Mouse (Mus musculus) left cerebral cortex, postnatal 14 days (tissue): ENCODE data around the gene Atp1a1. TPM values are rescaled to one million over a fixed set of nuclear protein-coding genes. Genes with fewer than 3 reads are reported as not detected.

Experiments used
- DNase-seq, 2 experiments: peaks; one replicate each; pipeline ENCODE4 v3.0.0; 2021 to 2022; ENCODE audit warnings: low spot score in 2 of 2, mixed read lengths in 1 of 2
- intact Hi-C: fragments of 180-260 bp; cut with DNase I; formaldehyde crosslinking; loops from one replicate; pipeline ENCODE4 v1.15.1; 2025
- total RNA-seq, 2 experiments: library from RNA; stranded (reverse); gene quantifications; 2 replicates each; pipeline ENCODE4 v1.2.3; 2021

The Atp1a1 gene
- total RNA-seq, 2 experiments from 2014 or later, result 1,135 to 1,354 TPM

- intact Hi-C loops, result no loop called here
- DNase-seq, result no peak
Measured at GRCm38 (mm10) chr3:101570246-101570645, 34.2 kb downstream of the Atp1a1 start.

GRCm38 (mm10) chr3:101568627-101569026, 35.9 kb downstream of the Atp1a1 start:
- intact Hi-C loops, result no loop called here
- DNase-seq, result no peak

GRCm38 (mm10) chr3:101564011-101564410, 40.5 kb downstream of the Atp1a1 start:
- intact Hi-C loops, result loop anchor here (5.0 kb wide), 1 partner anchor 42 kb away; no protein-coding TSS in a partner anchor
- DNase-seq, result no peak

GRCm38 (mm10) chr3:101562510-101563209, 41.8 kb downstream of the Atp1a1 start:
- intact Hi-C loops, result loop anchor here (5.0 kb wide), 1 partner anchor 40 kb away; no protein-coding TSS in a partner anchor
- no peak for DNase-seq

GRCm38 (mm10) chr3:101561948-101562347, 42.5 kb downstream of the Atp1a1 start:
- DNase-seq, result no peak
- intact Hi-C loops, result loop anchor here (5.0 kb wide), 1 partner anchor 40 kb away; no protein-coding TSS in a partner anchor

- DNase-seq, result no peak
- intact Hi-C loops, result loop anchor here (5.0 kb wide), 1 partner anchor 39 kb away; no protein-coding TSS in a partner anchor
Measured at GRCm38 (mm10) chr3:101560841-101561522, 43.5 kb downstream of the Atp1a1 start.

- intact Hi-C loops, result no loop called here
- DNase-seq, result no peak
Measured at GRCm38 (mm10) chr3:101556712-101557111, 47.8 kb downstream of the Atp1a1 start.

GRCm38 (mm10) chr3:101552621-101553620, 51.6 kb downstream of the Atp1a1 start:
- intact Hi-C loops, result no loop called here
- DNase-seq, result no peak

GRCm38 (mm10) chr3:101551457-101552230, 52.8 kb downstream of the Atp1a1 start:
- peak in 1 of 2 experiments; percentile 46 for DNase-seq
- intact Hi-C loops, result no loop called here

GRCm38 (mm10) chr3:101549749-101550148, 54.7 kb downstream of the Atp1a1 start:
- DNase-seq, result no peak
- intact Hi-C loops, result no loop called here

- intact Hi-C loops, result no loop called here
Measured at GRCm38 (mm10) chr3:101544116-101544515, 60.4 kb downstream of the Atp1a1 start.

GRCm38 (mm10) chr3:101541571-101541970, 62.9 kb downstream of the Atp1a1 start:
- no peak for DNase-seq

More at GRCm38 (mm10) chr3:101544116-101544515, 60.4 kb downstream of the Atp1a1 start:
- DNase-seq, result no peak

GRCm38 (mm10) chr3:101540568-101540967, 63.9 kb downstream of the Atp1a1 start:
- intact Hi-C loops, result no loop called here
- no peak for DNase-seq

More at GRCm38 (mm10) chr3:101541571-101541970, 62.9 kb downstream of the Atp1a1 start:
- intact Hi-C loops, result no loop called here

GRCm38 (mm10) chr3:101536322-101536721, 68.2 kb downstream of the Atp1a1 start:
- DNase-seq, result peak in 1 of 2 experiments; percentile 31
- intact Hi-C loops, result no loop called here

GRCm38 (mm10) chr3:101534311-101534710, 70.2 kb downstream of the Atp1a1 start:
- intact Hi-C loops, result no loop called here
- DNase-seq, result no peak

- no peak for DNase-seq
- intact Hi-C loops, result no loop called here
Measured at GRCm38 (mm10) chr3:101533373-101533772, 71.1 kb downstream of the Atp1a1 start.

GRCm38 (mm10) chr3:101530928-101531327, 73.6 kb downstream of the Atp1a1 start:
- intact Hi-C loops, result no loop called here
- DNase-seq, result no peak

- intact Hi-C loops, result no loop called here
- no peak for DNase-seq
Measured at GRCm38 (mm10) chr3:101528900-101529594, 75.4 kb downstream of the Atp1a1 start.
